Mouse (Mus musculus) bone marrow, adult 2 months (tissue): ENCODE measurements around the gene Rab3a.

Experiments used
- CTCF ChIP-seq: fragments of 200-500 bp; IDR thresholded peaks from 2 replicates; pipeline ENCODE4 v1.5.1; 2011; ENCODE audit warnings: low read length, control low read depth; ENCODE audit not compliant: control insufficient read depth, insufficient read depth
- POLR2A ChIP-seq: fragments of 200-500 bp; IDR thresholded peaks from 2 replicates; pipeline ENCODE4 v1.6.1; 2011; ENCODE audit warnings: low read depth, mild to moderate bottlenecking, control low read depth, low read length, borderline replicate concordance; ENCODE audit not compliant: control insufficient read depth

DNA sequence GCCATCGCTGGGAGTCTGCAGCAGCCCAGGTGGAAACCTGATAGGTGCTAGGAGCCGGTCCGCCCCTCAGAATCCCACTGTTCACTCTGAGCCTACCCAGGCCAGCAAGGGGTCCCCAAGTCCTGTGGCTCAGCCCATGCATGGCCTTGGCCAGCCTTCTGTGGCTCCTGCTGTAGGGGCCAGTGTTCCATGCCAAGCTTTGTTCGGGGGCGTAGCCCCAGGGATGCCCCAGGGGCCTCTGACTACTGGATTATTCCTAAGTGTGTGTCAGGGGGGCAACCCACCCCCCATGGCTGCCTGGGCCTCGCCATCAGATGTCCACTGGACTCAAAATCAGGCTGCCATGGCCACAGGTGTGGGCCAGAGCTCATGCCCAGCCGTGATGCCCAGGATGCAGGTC is 40.5 kb upstream of the Rab3a start:
- TF ChIP-seq CTCF (no peak), POLR2A (no peak)
